Mouse (Mus musculus) v-Abl transformed pro-B cells (cell line): ENCODE data around the gene Tmem59.

ENCODE experiments used
- in situ Hi-C, 2 experiments: fragments of 400-800 bp; cut with MboI; formaldehyde crosslinking; loops; one replicate each; pipeline ENCODE4 v1.15.1; 2025; ENCODE audit not compliant: unreplicated experiment in 2 of 2

Tmem59 gene

DNA sequence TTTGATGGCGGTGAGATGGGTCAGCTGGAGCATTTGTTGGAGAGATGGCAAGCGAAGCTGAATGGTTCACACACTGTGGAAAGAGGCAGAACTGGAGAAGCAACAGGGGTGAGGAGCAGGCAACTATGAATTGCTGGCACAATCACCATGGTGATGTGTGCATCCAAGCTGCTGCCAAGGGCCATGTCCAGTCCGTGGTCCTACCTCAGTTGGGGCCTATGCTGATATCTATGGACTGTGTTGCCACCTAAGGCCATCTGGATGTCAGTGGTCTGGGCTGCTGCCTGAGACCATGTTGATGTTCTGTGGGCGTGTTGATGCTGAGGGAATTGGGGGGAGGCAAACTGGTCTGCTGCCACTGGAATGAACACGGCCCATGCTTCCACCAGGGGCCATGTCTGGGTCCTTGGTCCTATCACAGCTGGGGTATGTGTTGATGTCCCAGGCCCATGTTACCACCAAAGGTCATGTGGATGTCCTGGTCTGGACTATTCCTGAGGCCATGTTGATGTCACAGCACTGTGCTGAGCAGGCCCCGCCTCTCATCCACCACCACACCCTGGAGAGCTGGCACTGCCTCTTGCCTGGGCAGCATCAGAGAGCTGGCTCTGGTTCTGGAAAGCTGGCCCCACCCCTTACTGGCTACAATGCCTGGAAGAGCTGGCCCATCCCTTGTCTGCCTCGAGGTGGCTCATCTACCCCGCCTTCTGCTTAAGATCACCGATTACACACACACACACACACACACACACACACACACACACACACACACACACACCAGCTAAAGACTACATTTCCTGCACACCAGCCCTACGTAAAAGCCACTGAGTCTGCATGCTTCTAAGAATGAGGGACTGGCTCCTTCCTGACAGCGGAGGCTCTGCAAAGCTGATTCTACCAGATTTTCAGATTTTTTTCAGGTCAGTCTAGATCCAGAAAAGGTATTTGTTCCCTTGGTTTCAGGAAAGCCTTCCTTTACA, 45.3 kb downstream of the Tmem59 start:
- in situ Hi-C loops: no loop called here

DNA sequence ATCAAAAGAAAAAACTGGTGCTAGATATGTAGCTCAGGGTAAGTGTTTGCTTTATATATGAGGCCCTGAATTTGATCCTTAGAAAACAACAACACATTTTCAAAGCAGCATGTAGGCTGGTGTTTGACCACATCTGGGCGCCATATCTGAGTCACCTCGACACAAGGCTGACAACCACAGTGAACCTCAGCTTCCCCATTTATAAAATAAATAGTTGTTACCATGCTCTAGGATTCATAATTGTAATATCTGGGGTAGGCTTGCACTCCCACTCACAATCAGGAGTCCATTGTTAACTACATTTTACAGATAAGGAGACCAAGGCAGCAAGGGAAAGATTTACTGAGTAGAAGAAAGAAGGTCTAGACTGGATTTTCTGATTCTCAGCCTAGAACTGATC, 48.1 kb downstream of the Tmem59 start:
- in situ Hi-C loops: loop anchor here in 1 of 2 experiments (25.0 kb wide), 1 partner anchor 436 kb away; no protein-coding TSS in a partner anchor

DNA sequence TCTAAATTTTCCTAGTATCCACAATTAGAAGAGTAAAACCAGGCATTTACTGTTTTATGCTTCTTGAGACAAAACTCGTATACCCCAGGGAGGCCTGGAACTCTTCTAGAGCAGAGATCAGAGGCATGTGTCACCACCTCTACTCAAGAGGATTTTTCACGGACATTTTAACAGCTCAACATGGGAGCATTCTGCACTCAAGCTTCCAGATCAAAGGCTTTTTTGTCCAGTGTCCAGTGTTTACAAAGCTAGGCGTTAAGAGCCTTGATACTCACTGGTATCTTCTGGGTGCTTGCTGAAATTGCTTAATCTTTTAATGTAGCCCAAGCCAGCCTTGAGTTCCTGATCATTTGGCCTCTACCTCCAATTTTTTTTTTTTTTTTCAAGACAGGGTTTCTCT, 54.0 kb downstream of the Tmem59 start:
- in situ Hi-C loops: loop anchor here in 1 of 2 experiments (25.0 kb wide), 1 partner anchor 430 kb away; no protein-coding TSS in a partner anchor

DNA sequence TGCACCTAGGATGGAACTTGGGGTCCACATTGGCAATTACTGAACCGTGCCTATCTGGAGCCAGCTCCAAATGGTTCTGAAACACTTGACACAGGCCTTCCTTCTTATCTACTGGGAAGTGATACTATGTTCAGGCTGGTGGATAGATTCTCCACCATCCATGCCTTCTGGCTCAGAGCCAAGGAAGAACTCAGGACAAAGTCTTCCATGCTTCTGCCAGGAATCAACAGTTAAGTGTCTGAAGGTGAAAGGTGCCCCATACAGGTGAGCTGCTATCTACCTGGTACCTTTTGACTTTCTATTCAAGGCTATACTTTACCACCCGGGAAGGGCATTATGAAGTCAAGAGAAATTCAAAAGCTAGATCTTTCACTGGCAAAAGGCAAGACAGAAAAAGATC, 60.1 kb downstream of the Tmem59 start:
- in situ Hi-C loops: loop anchor here (5.0 to 25.0 kb wide), 2 partner anchors 36 to 424 kb away; no protein-coding TSS in a partner anchor

DNA sequence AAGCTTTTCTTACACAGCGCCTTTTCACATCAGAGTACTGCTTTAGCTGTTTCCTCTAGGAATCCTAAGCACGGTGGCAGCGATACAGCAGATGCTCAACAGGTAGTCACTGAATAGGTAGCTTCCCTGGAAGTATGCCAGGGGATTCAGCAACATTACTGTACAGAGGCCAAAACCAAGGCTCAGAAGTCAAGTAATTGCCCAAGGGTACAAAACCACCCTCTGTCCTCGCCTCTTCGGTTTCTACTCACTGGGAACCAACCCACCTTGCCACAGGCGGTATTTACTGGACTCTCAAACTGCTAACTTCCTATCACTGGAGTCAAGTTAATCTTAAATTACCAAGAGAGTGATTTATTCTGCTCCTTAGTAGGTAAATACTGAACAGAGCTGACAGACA, 62.0 kb downstream of the Tmem59 start:
- in situ Hi-C loops: loop anchor here in 1 of 2 experiments (25.0 kb wide), 1 partner anchor 422 kb away; no protein-coding TSS in a partner anchor

DNA sequence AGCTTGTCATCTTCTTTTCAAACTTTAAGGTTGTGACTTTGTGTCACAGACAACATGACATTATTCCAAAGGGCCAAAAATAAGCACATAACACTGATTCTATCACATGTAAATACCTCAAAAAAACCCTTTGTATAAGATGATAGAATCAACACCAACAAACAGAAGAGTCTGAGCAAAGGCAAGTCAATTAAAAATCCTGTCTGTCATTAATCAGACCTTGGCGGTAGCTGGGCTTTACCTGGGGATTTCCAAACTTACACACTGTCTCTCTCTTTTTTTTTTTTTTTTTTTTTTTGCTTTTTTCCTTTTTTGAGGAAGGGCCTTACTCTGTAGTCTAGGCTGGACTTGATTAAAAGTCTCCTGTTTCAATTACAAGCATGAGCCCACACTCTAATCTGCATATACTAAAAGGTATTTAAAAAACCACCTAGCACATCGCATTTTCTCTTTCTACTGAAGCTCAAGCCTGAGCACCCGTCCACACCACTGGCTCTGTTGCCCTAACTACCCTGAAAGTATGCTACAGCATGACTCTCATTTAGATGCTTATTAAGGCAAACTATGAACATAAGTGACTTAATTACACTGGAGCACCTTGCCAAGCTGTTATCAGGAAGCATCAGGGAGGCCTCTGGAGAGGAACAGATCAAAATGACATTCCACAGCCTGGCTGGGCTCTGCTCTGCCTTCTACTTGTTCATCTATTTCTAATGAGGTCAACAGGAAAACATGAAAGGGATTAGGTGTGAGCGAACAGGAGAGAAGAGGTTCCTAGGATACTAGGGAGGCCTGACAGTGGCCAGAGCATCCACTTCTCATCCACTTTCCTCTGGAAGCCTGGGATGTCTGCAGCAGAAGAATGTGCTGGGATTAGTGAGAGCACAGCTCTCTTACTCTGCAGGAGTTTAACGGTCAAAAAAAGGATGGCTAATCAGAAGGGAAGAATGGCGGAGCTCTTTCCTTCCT, 65.5 kb downstream of the Tmem59 start:
- in situ Hi-C loops: loop anchor here in 1 of 2 experiments (25.0 kb wide), 1 partner anchor 419 kb away; no protein-coding TSS in a partner anchor

DNA sequence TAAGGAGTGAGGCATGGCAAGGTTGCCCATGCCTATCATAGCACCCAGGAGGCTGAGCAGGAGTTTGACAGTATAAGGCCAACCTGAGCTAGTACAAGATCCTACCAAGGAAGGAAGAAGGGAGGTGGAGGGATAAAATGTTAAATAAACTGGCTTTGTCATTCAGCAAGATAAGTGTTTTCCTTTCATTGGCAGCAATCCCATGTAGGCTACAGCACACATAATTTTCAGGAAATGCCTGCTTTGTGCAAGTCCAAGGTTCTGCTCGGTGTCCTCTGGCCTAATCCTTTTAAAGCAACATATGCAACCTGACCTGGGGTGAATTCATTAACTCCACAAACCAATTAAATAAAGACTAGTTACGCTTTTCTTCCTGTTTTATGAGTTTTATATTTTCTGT, 67.2 kb downstream of the Tmem59 start:
- in situ Hi-C loops: loop anchor here in 1 of 2 experiments (25.0 kb wide), 1 partner anchor 417 kb away; no protein-coding TSS in a partner anchor

DNA sequence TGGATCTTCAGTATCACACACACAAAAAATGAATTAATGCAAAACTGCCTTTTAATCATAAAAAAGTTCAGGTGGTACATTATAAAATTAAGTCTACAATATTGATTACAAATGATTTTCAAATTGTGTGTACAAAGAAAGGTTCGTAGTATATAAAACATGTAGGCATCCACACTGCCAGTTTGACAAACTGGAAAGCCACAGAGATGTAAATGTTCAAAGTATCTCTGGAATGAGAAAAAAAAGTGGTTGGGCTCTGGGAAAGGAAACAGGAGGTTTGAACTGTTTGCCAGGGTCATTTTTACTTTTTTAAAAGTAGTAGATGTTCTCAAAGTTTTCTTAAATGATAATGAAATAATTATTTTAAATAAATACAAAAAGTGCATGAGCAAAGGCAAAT, 67.8 kb downstream of the Tmem59 start:
- in situ Hi-C loops: loop anchor here in 1 of 2 experiments (25.0 kb wide), 1 partner anchor 416 kb away; no protein-coding TSS in a partner anchor

DNA sequence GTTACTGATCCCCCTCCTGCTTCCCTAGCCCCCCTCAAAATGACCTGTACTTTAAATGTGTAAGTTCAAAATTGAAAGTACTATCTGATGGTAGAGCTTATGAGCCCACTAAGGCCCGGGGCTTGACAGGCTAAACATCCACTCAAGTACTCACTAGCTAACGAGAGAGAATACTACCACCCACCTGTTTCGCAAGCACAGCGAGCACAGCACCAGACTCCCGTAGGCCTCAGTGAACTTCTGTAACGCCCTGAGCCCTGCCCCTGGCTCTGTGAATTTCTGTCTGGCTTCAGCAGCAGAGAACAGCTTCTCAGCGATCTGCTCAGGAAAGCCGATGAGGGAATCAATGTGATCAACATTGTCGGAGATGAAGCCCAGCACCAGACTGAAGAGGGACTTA, 68.9 kb downstream of the Tmem59 start:
- in situ Hi-C loops: loop anchor here in 1 of 2 experiments (25.0 kb wide), 1 partner anchor 415 kb away; no protein-coding TSS in a partner anchor

DNA sequence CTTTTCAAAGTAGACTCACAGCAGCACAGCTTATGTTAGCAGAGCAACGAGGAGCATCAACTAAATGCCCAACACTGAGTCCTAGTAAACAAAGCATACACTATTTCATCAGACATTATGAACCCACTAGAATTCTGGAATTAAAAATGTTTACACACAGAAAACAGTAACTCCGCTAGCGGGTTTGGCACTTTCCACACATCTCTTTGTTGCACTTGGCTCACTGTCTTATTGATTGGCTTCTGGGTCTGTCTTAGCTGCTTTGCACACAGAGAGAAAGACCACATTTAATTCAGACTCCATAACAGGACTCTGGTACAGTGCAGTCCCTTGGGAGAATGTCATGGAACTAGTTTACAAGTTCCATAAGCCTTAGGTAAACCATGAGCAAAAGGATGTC, 69.9 kb downstream of the Tmem59 start:
- in situ Hi-C loops: loop anchor here in 1 of 2 experiments (25.0 kb wide), 1 partner anchor 414 kb away; no protein-coding TSS in a partner anchor

DNA sequence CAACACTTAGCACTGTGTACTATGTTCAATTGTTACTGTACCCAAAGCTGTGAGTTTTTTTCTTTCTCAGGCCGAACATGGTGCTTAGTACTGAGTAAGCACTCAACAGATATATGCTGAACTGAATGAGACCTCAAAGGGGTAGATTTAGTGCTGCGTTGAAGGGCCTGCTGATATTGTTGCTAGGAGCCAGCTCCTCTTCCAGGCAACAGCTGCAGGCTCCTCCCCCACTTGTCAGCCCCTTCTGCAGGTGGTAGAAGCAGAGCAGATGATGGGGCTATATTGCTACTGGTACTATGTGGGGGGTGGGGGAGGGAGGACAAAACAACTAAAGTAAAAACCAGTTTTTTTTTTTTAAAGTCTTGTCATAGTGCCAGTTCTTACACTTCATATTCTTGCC, 71.3 kb downstream of the Tmem59 start:
- in situ Hi-C loops: loop anchor here in 1 of 2 experiments (25.0 kb wide), 1 partner anchor 413 kb away; no protein-coding TSS in a partner anchor

DNA sequence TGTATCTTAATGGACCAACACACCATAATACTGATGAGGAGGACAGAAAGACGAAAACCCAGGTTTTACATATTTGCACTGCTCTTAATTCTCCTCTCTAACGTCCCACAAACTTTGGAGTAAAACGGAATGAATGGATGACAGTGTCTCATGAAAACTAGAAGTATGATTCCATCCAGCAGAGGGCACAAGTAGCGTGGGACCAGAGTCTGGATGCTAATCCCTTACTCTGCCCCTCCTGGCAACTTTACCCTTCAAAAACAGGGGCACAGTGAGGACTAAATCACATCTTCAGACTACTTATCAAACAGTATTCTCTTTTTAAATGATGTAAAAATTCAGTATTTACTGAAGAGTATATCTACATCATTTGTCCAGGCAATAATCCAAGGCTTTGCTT, 72.3 kb downstream of the Tmem59 start:
- in situ Hi-C loops: loop anchor here (5.0 kb wide), 3 partner anchors 62 to 102 kb away; partner anchors contain the start of gene Yipf1 (in 2 of the 2)
